In genomic region chr4:144891743-144892132, GRCm38 (mm10) we compare ENCODE assay signal across 7 mouse cellular contexts. TPM values are rescaled to one million over a fixed set of nuclear protein-coding genes. Genes with fewer than 3 reads are reported as not detected.
A peak's percentile ranks its signal among the peaks of the same experiment; 100 is the strongest.
DNase-seq lines count a peak whose midpoint lies in the region; ATAC-seq and TF ChIP-seq lines count a peak whose summit lies in the region.

No protein-coding gene starts in this region.

- no peak for DNase-seq in lung, embryonic 14.5 days
- no peak for DNase-seq in lung, postnatal 14 days
- no peak for DNase-seq in limb, embryonic 10.5 days (ENCODE audit: low spot score)
- no peak for DNase-seq in layer of hippocampus, postnatal 10 days (ENCODE audit: low spot score in 2 of 2)
- DNase-seq in kidney, adult 8-10 months, result no peak

- TF ChIP-seq POLR2A in embryonic fibroblast, embryonic 13.5 days (IDR thresholded peaks at IDR 0.05; ENCODE audit: low read depth, low read length), result no peak
- TF ChIP-seq POLR2A in olfactory bulb, adult 2 months (IDR thresholded peaks at IDR 0.05; ENCODE audit: insufficient read depth, low read depth, low read length), result no peak

- no peak for ATAC-seq in lung, embryonic 14.5 days (ENCODE audit: insufficient read depth)

- no peak for TF ChIP-seq CTCF in lung, embryonic 14.5 days (IDR thresholded peaks at IDR 0.05; ENCODE audit: low read depth)
- no peak for TF ChIP-seq CTCF in embryonic fibroblast, embryonic 13.5 days (IDR thresholded peaks at IDR 0.05; ENCODE audit: borderline replicate concordance, insufficient read depth, low read length)
- TF ChIP-seq CTCF in olfactory bulb, adult 2 months (IDR thresholded peaks at IDR 0.05; ENCODE audit: insufficient read depth, low read depth, low read length), result no peak

- H3K9me3 ChIP-seq in lung, embryonic 14.5 days (ENCODE audit: low read depth, low read length), result no peaks in the 10 kb centered on the region
- H3K9me3 ChIP-seq in limb, embryonic 10.5 days (replicated peaks), result no peaks in the 10 kb centered on the region

- H3K9ac ChIP-seq in lung, embryonic 14.5 days, result peak overlapping the region; percentile 58; the same call in 1 of the 2 replicates

- 20% methylated on average over 5 of the region's 5 CpGs for WGBS in lung, embryonic 14.5 days
- 2% methylated on average over 5 of the region's 5 CpGs for WGBS in limb, embryonic 10.5 days
- WGBS in olfactory bulb, adult 2 months, result 43% methylated on average over 5 of the region's 5 CpGs

- H3K4me2 ChIP-seq in lung, embryonic 14.5 days, result peak overlapping the region; percentile 90

- no peaks in the 10 kb centered on the region for H3K36me3 ChIP-seq in lung, embryonic 14.5 days (ENCODE audit: insufficient read depth)
- H3K36me3 ChIP-seq in limb, embryonic 10.5 days, result no peaks in the 10 kb centered on the region

- peaks cover 3% of the 10 kb centered on the region; the same call in 1 of the 2 replicates for H3K27me3 ChIP-seq in lung, embryonic 14.5 days (ENCODE audit: insufficient read depth, low read length)
- H3K27me3 ChIP-seq in limb, embryonic 10.5 days (ENCODE audit: low read depth, poor library complexity, severe bottlenecking), result 0 out of 2 replicates have a peak, but pooled peaks cover 6% of the 10 kb centered on the region

- H3K4me3 ChIP-seq in lung, embryonic 14.5 days (ENCODE audit: low read depth, low read length), result peak overlapping the region; percentile 58
- peak overlapping the region; percentile 65 for H3K4me3 ChIP-seq in embryonic fibroblast, embryonic 13.5 days (ENCODE audit: insufficient read depth, low read length)
- H3K4me3 ChIP-seq in limb, embryonic 10.5 days, result peak overlapping the region; percentile 65
- peak overlapping the region; percentile 47 for H3K4me3 ChIP-seq in olfactory bulb, adult 2 months (ENCODE audit: insufficient read depth, low read depth, low read length)

- H3K27ac ChIP-seq in lung, embryonic 14.5 days (ENCODE audit: low read depth), result peak overlapping the region; percentile 78; the same call in 1 of the 2 replicates
- peak overlapping the region; percentile 48 for H3K27ac ChIP-seq in embryonic fibroblast, embryonic 13.5 days (ENCODE audit: insufficient read depth, low read length)
- H3K27ac ChIP-seq in limb, embryonic 10.5 days, result peak overlapping the region; percentile 88
- H3K27ac ChIP-seq in olfactory bulb, adult 2 months (ENCODE audit: insufficient read depth, low read depth, low read length), result no peak overlapping the region

- no peaks in the 10 kb centered on the region; the same call in 1 of the 2 replicates for H3K4me1 ChIP-seq in lung, embryonic 14.5 days (ENCODE audit: insufficient read depth)
- H3K4me1 ChIP-seq in embryonic fibroblast, embryonic 13.5 days (ENCODE audit: control insufficient read depth, insufficient read depth, low read length), result peaks cover 5% of the 10 kb centered on the region
- peaks cover 78% of the 10 kb centered on the region for H3K4me1 ChIP-seq in limb, embryonic 10.5 days
- H3K4me1 ChIP-seq in olfactory bulb, adult 2 months (ENCODE audit: control insufficient read depth, insufficient read depth, low read length), result peaks cover 28% of the 10 kb centered on the region

RNA-seq across cellular contexts. Expression of gene Dhrs3, which starts 0.9 kb away (rescaled TPM):
- 36.5 and 41.3 TPM in 2 replicates for polyA plus RNA-seq in lung, embryonic 14.5 days (2014; fragmentation: Nextera tagmentation; extraction: Ambion mirVana)
- 21.9 and 23.8 TPM in 2 replicates for polyA plus RNA-seq in embryonic fibroblast, embryonic 13.5 days (2011; ENCODE audit: insufficient read length, low read depth, missing spikeins)
- polyA plus RNA-seq in limb, embryonic 10.5 days (2016; fragmentation: Nextera tagmentation; extraction: Ambion mirVana), result 29.5 and 49.8 TPM in 2 replicates
- not detected in 2 replicates for polyA plus RNA-seq in olfactory bulb, adult 2 months (2012; ENCODE audit: insufficient read depth, insufficient read length, low replicate concordance, missing spikeins)
- total RNA-seq in layer of hippocampus, postnatal 10 days (2021), result 10 to 100 TPM; 23.2 to 23.3 TPM
